Mouse (Mus musculus) retina, postnatal 1 day (tissue): ENCODE data around the gene Ddx54.

Experiments used
- DNase-seq: peaks from one replicate; pipeline ENCODE4 v3.0.0-alpha.2; 2012

Gene Ddx54

GRCm38 (mm10) chr5:120612442-120612821 is at the start of gene Ddx54, which contains the start of gene Rita1:
TSS of gene Ddx54 (plus strand) at chr5:120612739.
TSS of gene Rita1 (minus strand) at chr5:120612589.
- peak; percentile 98 for DNase-seq

- DNase-seq = no peak
Observed at GRCm38 (mm10) chr5:120562956-120563913, 49.3 kb upstream of the Ddx54 start.

DNA sequence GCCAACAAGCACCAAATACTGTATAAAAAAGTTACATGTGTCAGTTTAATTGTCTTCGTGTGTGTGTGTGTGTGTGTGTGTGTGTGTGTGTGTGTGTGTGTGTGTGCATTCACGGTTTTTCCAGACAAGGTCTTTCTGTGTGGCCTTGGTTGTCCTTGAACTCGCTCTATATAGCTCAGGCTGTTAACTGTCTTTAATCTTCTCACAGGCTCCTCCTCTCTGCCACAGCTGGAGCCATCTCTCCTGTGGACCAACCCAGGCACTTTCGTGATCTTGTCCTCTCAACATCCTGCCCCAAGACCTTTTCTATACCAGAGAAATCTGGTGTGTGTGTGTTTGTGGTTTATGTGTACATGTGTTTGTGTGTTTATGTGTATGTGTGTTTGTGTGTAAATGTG is 48.6 kb upstream of the Ddx54 start:
- no peak for DNase-seq

DNA sequence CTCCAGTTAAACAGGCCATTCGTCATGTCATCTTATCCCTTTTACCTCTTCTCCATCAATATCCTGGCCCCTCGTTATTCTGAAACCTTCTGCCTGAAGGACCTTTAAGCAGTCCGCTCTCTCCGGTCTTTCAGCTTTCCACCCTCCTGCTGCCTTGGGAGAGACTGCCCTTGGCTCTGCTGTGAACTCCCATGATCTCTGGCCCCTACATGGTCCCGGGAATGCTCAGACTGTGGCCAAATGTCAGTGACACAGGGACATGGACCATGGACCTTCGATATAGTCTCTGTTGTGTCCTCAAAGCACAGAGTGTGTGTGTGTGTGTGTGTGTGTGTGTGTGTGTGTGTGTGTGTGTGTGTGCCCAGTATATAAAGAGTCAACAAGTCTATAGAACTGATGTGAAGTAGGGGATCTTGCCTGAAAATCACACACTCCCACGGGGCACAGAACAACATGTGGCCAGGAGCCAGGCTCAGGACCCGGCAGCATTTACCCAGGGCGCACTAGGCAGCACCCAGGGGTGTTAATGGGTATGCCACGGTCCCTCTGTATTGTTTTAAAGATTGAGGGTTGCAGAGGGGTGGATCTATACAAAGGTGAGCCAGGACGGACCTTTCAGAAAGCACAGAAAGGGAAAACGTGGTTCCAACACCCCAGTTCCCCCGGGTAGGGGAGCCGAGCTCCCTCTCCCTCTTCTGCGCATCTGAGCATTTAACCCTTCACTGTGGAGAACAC is 47.2 kb upstream of the Ddx54 start:
- no peak for DNase-seq

- DNase-seq = peak; percentile 91
Observed at GRCm38 (mm10) chr5:120566101-120566500, 46.4 kb upstream of the Ddx54 start.

DNA sequence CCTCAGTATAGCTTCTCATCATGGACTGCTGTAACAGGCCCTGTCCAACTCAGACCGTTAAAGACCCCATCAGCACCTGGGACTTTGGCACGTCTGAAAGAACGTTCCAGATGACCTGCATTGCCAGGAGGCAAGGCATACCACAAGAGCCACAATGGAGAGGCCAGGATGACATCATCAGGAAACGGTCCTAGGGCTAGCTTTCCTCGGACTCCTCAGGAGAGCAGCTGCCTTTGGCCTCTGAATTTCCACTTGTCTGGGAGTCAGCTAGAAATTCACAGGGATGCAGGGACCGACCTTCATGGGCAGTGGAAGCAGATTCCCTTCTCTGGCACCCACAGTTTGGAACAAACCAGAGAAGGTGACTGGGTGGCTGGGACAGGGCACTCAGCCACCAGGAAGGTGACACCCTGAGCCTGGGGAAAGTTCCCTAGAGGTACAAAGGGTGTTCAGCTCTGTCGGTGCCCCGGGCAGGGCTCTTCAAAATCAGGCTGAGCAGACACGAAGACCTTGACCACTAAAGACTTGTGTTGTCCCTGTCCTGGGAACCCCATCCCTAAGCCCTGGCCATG is 45.8 kb upstream of the Ddx54 start:
- peak; percentile 62 for DNase-seq

DNA sequence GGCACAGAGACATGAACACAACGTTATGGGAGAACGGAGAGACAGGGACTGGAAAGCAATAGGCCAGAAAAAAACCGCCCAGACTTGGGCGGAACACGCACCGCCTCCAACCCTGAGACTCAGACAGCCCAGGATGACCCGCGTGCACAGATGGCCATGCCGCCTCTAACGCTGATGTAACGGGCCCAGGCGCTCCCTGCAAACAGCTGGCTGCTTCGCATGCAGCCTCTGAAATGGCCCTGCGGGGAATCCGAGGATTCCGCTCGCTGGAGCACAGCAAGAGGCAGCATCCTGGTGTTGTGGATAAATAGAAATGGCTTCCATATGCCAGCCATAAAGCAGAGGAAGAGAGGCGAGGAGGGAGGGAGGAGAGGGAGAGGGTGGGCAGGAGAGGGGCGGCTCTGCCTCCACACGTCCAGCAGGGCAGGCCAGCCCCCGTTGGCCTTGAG is 45.3 kb upstream of the Ddx54 start:
- DNase-seq = peak; percentile 87

- DNase-seq = no peak
Observed at GRCm38 (mm10) chr5:120567761-120568211, 44.8 kb upstream of the Ddx54 start.

- no peak for DNase-seq
Observed at GRCm38 (mm10) chr5:120568336-120568768, 44.2 kb upstream of the Ddx54 start.

DNA sequence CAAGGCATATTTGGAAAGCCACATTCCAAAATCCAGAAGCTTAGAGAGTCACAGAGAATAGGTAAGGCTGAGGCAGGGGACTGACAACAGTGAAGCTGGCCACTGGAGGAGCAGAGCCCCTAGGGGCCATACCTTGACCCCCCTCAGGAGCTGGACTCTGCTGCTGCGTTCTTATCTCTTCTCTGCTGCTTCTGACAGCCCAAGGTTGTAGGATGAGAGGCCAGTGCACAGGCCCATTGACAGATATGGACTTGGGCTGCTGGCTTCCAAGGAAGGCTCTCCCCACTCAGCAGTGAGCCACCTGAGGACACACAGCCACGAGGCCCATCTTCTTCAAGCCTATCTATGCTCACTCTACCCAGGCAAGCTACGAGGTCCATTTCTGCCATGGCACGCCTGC is 43.6 kb upstream of the Ddx54 start:
- DNase-seq = no peak

- DNase-seq = no peak
Observed at GRCm38 (mm10) chr5:120569791-120570190, 42.7 kb upstream of the Ddx54 start.

- no peak for DNase-seq
Observed at GRCm38 (mm10) chr5:120570289-120570897, 42.1 kb upstream of the Ddx54 start.

- DNase-seq = peak; percentile 70
Observed at GRCm38 (mm10) chr5:120571056-120571740, 41.3 kb upstream of the Ddx54 start.

DNA sequence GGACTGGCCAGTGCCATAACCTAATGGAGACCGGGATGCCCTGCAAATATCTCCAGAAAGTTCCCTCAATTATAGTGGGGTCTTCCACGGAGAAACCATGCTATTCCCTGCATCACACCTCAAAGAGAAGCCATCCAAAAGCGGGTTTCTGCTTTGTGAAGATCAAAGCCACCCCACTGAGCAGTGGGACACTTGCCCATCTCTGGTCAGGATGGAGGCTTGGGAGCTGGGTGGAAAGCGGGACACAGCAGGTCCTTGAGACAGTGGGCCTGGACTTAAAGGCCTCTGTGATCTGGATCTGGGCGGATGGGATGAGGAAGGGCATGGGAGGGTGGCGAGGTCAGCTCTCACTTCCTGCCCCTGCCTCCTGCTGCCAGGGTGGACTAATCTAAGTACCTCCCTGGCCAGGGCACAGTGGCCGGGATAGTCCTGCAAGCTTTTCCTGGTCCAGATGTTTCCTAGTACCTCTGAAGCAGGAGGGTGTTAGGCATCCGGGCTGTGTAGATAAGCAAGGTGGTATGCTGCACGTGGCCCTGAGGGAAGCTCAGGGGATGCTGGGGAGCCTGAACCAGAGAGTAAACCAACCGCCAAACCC is 38.0 kb upstream of the Ddx54 start:
- DNase-seq = no peak

GRCm38 (mm10) chr5:120576781-120577301 is 35.7 kb upstream of the Ddx54 start:
- no peak for DNase-seq

DNA sequence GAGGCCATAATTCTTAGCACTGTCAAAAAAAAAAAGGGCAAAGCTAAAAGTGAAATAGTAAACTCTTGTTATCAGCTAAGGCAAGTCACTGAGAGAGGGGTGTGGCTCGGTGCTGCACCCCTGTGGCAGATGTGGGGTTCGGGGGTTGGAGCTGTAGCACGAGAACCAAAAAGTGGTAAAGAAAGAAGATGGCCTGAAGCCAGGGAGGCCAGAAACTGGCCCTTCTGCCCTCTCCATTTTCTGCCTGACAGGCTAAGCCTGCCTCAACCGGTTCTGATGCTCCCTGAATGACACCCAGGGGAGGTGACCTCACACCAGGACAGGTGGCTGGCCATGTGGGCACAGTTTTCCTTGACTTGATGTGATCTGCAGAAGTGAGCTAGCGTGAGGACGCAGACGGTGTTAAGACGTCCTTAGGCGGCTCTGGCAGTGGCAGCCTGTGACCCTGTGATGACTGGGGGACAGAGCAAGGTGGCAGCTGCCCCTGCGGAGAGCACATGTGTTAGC is 34.6 kb upstream of the Ddx54 start:
- DNase-seq = peak; percentile 38

DNA sequence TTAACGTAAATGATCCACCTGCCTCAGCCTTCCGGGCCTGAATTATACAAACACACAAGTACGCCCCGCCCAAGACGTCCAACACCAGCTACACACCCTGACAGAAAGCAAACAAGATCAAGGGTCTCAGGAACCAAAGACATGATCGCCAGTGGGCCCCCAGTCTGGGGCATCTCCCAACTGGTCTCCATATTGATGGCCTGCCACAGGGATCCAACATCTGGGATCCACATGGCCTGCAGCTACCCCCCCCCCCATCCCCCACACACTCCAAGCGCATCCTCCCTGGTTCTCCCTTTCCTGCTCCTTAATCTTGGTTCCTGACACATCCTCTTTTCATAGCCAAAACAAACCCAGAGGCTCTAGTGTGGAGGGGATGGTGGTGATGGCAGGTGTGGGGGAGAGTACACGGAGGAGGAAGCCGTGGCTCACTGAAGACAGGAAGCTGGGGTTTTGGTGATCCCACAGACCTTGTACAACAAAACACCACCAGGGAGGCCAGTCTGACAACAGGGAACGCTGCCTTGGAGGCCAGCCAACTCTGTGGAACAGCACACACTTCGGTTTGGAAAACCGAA is 33.9 kb upstream of the Ddx54 start:
- DNase-seq = no peak

DNA sequence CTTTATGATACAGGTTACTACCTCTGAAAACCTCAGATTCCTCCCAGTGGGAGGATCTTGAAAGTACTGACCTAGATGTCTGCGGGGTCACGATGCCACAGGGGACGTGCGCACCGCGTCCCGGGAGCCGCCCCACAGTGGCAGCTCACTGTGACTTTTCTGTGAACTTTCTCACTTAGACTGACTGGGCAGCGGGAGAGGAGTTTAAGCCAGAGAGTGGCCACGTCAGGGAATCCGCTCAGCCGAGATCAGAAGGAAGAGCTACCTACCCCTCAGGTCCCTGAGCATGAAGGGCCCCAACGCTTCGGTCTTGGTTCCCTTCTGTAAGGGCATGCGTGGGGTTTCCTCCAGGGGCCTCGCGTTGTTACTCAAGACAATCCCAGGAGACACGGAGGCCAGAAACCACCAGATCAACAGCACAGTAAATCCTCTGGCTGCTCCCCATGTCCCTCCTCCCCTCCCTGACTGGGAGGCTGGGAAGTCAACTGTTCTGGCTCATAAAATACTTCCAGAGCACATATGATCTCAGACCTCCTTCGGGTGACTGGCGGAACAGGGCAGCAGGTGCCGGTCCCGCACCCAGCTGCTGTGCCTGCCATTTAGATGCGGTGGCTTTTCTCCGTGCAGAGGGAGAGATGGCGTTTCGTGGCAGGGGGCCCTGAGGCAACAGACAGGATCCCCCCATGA is 33.2 kb upstream of the Ddx54 start:
- peak; percentile 45 for DNase-seq

GRCm38 (mm10) chr5:120579898-120580626 is 32.5 kb upstream of the Ddx54 start:
- DNase-seq = no peak

- DNase-seq = no peak
Observed at GRCm38 (mm10) chr5:120582002-120582401, 30.5 kb upstream of the Ddx54 start.
